Mouse (Mus musculus) neutrophil, adult 5-6 weeks (primary cell): ENCODE results near the gene Ankrd13a. TPM values are rescaled to one million over a fixed set of nuclear protein-coding genes. Genes with fewer than 3 reads are reported as not detected.

ENCODE experiments used
- ATAC-seq: fragments of 151-379, 151-347 bp; 2 replicates; pipeline ENCODE4 v1.8.0; 2017; ENCODE audit warnings: mild to moderate bottlenecking, moderate TSS enrichment; ENCODE audit not compliant: insufficient number of reproducible peaks, poor library complexity, low FRiP score, severe bottlenecking; ENCODE audit errors: extremely low read depth
- total RNA-seq: library from RNA; stranded (forward); fragments of 200-1000 nt; gene quantifications from 2 replicates; pipeline ENCODE4 v1.2.3, GENCODE M21; 2017

Ankrd13a gene
- total RNA-seq, 1 experiment from 2014 or later = 325 TPM

- no peak for ATAC-seq
These were observed 20.1 kb downstream of the Ankrd13a start for GRCm38 (mm10) chr5:114794609-114795008.

- ATAC-seq = no peak
These were observed 20.8 kb downstream of the Ankrd13a start for GRCm38 (mm10) chr5:114795231-114795630.

GRCm38 (mm10) chr5:114795653-114796052 is 21.2 kb downstream of the Ankrd13a start:
- ATAC-seq = no peak

- no peak for ATAC-seq
These were observed 22.0 kb downstream of the Ankrd13a start for GRCm38 (mm10) chr5:114796299-114797012.

DNA sequence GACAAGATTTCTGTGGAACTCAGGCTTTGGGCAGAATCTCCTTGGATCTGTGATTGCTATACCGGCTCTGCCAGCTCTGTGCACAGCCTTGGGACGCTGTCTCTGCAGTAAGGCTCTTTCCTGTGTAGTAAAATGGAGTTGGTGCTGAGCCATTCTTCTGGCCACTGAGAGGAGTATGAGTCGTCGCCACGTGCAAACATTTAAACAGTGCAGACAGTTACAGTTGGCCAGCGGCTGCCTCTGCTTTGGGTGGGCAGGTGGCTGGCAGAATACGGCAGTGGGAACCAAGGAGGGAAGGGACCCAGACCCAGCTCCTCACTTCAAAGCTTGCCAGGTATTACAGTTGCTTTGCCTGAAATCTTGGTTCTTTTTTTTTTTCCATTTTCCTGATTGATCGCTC is 22.8 kb downstream of the Ankrd13a start:
- no peak for ATAC-seq

- no peak for ATAC-seq
These were observed 25.4 kb downstream of the Ankrd13a start for GRCm38 (mm10) chr5:114799848-114800247.

DNA sequence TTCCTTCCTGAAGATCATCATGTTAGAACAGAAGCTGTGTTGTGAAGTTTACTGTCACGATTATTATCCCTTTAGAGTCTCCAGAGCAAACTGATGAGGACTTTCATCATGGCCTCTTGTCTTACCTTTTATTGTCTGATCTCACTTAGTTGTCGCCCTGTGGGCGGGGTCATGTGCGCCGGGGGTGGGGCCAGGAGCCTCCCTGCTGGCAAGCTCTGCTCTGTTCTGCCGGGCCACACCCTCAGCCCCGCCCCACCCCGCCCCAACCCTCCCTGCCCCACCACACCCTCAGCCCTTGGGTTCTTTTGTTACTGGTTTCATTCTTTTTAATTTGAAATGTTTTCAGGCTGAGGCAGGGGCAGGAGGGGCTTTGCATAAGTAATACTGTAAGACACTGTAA is 26.6 kb downstream of the Ankrd13a start:
- no peak for ATAC-seq

GRCm38 (mm10) chr5:114801841-114802240 is 27.4 kb downstream of the Ankrd13a start:
- no peak for ATAC-seq

GRCm38 (mm10) chr5:114803231-114803630 is 28.8 kb downstream of the Ankrd13a start:
- ATAC-seq = no peak

GRCm38 (mm10) chr5:114804335-114804734 is 29.9 kb downstream of the Ankrd13a start:
- no peak for ATAC-seq

DNA sequence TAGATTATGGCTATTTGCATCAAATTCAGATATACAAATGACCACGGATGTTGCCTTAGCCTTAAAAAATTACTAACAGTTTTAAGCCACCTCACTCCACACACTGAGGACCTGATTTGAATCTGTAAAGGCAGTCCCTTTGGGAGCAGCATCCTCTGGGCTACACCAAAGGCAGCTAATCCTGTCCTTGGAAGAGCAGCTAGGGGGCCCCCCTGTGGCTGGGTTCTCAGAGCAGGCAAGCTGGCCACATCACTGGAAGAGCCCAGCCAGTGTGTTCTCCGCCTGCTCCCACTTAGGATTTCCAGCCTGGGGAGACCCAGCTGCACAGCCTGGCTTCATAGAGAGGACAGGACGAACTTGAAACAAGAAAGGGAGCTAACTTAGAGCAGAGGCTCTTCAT is 30.5 kb downstream of the Ankrd13a start:
- ATAC-seq = no peak

DNA sequence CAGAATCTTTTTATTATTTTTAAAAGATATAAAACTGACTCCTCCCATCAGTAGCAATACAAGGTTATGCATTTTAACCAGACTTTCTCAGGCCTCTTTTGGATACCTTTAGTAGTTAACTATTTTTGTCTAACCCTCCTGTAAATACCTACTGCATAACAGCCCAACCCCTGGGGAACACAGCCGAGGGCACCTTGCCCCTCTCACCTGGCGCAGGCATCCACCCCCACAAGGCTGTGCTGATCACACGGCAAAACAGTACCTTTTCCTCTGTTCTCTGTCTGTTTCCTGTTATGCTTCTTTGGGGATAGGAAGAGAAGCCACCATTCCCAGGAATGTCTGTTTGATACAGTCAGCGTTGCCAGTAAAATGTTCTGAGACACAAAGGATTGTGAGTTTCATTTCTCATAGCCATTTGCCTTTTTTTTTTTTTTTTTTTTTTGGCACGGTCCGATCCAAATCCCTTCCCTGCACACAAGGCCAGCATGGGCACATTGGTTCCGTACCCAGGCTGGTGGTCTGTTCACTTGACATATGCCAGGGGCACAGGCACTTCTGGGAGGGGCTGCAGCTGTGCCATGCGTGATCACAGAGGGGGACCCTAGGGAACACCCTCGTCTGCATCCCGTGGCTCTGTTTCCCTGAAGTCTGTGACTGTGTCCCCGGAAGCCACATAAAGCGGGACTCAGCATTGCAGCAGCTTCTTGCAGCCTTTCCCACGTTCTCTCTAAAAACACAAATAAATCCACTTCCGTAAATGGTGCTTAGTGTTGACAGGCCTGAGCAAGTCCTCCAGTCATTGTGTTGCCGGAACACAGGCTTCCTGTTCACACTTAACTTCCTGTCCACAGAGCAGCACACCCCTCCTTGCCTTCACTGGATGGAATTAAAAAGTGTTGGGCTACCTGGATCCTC is 31.2 kb downstream of the Ankrd13a start:
- peak; percentile 87 for ATAC-seq

- no peak for ATAC-seq
These were observed 32.2 kb downstream of the Ankrd13a start for GRCm38 (mm10) chr5:114806636-114807035.

DNA sequence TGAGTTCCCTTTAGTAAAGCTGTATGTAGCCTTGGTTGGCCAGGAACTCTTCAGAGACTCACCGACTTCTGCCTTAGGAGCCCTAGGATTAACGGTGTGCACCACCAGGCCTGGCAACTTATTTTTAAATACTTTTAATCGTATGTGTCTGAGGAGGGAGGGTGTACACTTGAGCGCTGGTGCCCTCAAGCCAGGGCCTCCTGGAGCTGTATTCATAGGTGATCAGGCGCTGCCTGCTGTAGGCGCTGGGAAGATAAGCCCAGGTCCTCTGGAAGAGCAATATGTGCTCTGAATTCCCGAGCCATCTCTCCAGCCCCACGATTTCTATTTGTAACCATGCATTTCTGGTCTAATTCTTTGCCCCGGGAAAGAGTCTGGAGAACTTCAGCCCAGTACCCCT is 32.6 kb downstream of the Ankrd13a start:
- ATAC-seq = no peak

DNA sequence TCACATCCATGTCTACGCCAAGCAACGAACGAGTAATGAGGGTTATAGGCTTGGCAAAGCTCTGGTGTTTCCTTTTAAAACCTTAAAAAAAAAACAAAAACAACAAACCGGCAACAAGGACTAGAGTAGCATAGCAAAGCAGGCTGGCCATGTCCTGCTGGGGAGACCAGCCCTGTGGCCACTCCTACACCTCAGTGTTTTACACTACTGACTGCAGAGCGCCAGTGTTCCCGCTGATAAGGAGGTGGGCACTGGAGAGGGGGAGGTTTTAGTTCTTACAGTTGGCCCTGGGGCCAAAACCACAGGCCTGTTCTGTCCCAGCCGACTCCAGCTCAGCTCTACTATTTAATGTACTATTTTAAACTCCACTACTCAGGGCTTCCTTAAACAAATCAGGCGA is 33.0 kb downstream of the Ankrd13a start:
- no peak for ATAC-seq

- no peak for ATAC-seq
These were observed 33.4 kb downstream of the Ankrd13a start for GRCm38 (mm10) chr5:114807893-114808292.

DNA sequence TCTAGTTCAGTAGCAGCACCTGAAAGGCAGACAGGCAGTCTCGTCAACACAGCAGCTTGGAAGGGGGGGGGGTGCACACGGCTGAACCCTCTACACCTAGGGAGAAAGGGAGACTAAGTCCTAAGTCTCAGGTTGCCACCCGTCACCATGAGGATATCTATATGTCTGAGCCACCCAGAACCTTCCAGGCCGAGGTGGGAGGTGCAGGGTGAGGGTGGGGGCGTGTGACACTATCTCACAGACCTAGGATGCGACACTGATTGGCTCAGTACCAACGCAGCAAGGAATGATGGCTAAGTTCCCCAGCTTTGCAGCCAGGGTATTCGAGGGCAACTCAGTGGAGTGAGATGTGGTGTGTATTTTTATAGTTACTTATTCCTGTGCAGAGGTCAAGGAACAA is 33.9 kb downstream of the Ankrd13a start:
- ATAC-seq = no peak

- no peak for ATAC-seq
These were observed 34.8 kb downstream of the Ankrd13a start for GRCm38 (mm10) chr5:114809181-114809756.

- ATAC-seq = no peak
These were observed 35.3 kb downstream of the Ankrd13a start for GRCm38 (mm10) chr5:114809826-114810225.
